Mouse (Mus musculus): ENCODE measurements around the gene Stk38l. TPM values are rescaled to one million over a fixed set of nuclear protein-coding genes. Genes with fewer than 3 reads are reported as not detected.

The Stk38l gene
- polyA plus RNA-seq, 1 experiment from 2014 or later, result 20.1 TPM

GRCm38 (mm10) chr6:146824727-146825486, 100.1 kb downstream of the Stk38l start:
- Histone ChIP-seq H3K9me3 (no peaks in the 10 kb centered on the region), H3K4me3 (no peak overlapping the region), H3K9ac (no peak overlapping the region), H3K4me2 (replicated peaks) (no peak overlapping the region), H3K36me3 (no peaks in the 10 kb centered on the region), H3K4me1 (no peaks in the 10 kb centered on the region), H3K27ac (no peak overlapping the region), H3K27me3 (no peaks in the 10 kb centered on the region)
- WGBS, result 44% methylated on average over 16 of the region's 16 CpGs
- no peak for ATAC-seq (ENCODE audit: insufficient number of reproducible peaks, insufficient read depth, low FRiP score, low TSS enrichment)

- no peaks in the 10 kb centered on the region for H3K27me3 ChIP-seq
- H3K27ac ChIP-seq, result no peak overlapping the region
- H3K9ac ChIP-seq, result no peak overlapping the region
- H3K4me3 ChIP-seq, result no peak overlapping the region
- H3K4me2 ChIP-seq (replicated peaks), result no peak overlapping the region
- ATAC-seq (ENCODE audit: insufficient number of reproducible peaks, insufficient read depth, low FRiP score, low TSS enrichment), result no peak
- no peaks in the 10 kb centered on the region for H3K36me3 ChIP-seq
- WGBS, result 82% methylated on average over 1 of the region's 1 CpGs
- H3K9me3 ChIP-seq, result no peaks in the 10 kb centered on the region
- no peaks in the 10 kb centered on the region for H3K4me1 ChIP-seq
Measured at GRCm38 (mm10) chr6:146825487-146825773, 100.6 kb downstream of the Stk38l start.

Other genes with a start within 250 kb of the Stk38l start
- 5.9 and 8.4 TPM in 2 replicates for gene Itpr2, start 222.8 kb upstream of the Stk38l start, polyA plus RNA-seq (2016; fragmentation: Nextera tagmentation; extraction: Ambion mirVana)
- 85.3 and 87.8 TPM in 2 replicates for gene Fgfr1op2, start 147.8 kb upstream of the Stk38l start, polyA plus RNA-seq (2016; fragmentation: Nextera tagmentation; extraction: Ambion mirVana)
- 75.6 and 80.9 TPM in 2 replicates for gene Ints13, start 147.2 kb upstream of the Stk38l start, polyA plus RNA-seq (2016; fragmentation: Nextera tagmentation; extraction: Ambion mirVana)
- gene Med21, start 82.4 kb upstream of the Stk38l start, polyA plus RNA-seq (2016; fragmentation: Nextera tagmentation; extraction: Ambion mirVana), result 130 and 143 TPM in 2 replicates
- 37.0 and 38.4 TPM in 2 replicates for gene Tm7sf3, start 82.2 kb upstream of the Stk38l start, polyA plus RNA-seq (2016; fragmentation: Nextera tagmentation; extraction: Ambion mirVana)
- gene Arntl2, start 71.1 kb downstream of the Stk38l start, polyA plus RNA-seq (2016; fragmentation: Nextera tagmentation; extraction: Ambion mirVana), result 7.1 and 8.8 TPM in 2 replicates
- not detected in 2 replicates for gene Smco2, start 125.1 kb downstream of the Stk38l start, polyA plus RNA-seq (2016; fragmentation: Nextera tagmentation; extraction: Ambion mirVana)
- gene Ppfibp1, start 163.5 kb downstream of the Stk38l start, polyA plus RNA-seq (2016; fragmentation: Nextera tagmentation; extraction: Ambion mirVana), result 55.7 and 57.6 TPM in 2 replicates
- gene 1700034J05Rik, start 229.4 kb downstream of the Stk38l start, polyA plus RNA-seq (2016; fragmentation: Nextera tagmentation; extraction: Ambion mirVana), result 0.11 and 0.17 TPM in 2 replicates